Mouse (Mus musculus): ENCODE measurements around the gene Klf11. TPM values are rescaled to one million over a fixed set of nuclear protein-coding genes. Genes with fewer than 3 reads are reported as not detected.

Gene Klf11
- polyA plus RNA-seq, 1 experiment from 2014 or later = 13.6 TPM

DNA sequence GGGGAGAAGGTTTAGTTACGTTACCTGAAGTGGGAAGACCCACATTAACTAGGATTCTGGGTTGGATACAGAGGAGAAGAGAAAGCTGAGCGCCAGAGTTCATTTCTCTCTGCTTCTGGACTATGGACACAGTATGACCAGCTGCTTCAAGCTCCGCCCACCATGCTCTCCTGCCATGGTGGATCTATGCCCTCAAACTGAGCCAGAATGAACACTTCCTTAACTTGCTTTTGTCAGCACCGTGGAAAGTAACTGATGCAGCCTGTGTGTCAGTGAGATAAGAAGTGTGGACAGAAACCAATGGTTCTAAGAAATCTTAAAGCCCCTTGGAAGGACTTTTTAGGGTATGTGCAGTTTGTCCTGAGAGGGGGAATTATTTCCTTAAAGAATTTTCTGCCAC, 7.9 kb downstream of the Klf11 start:
- Histone ChIP-seq H3K9ac (no peak overlapping the region), H3K27ac (no peak overlapping the region), H3K27me3 (no peaks in the 10 kb centered on the region), H3K36me3 (peaks cover 66% of the 10 kb centered on the region), H3K4me1 (peaks cover 12% of the 10 kb centered on the region; the same call in 1 of the 2 replicates), H3K4me3 (no peak overlapping the region), H3K9me3 (no peaks in the 10 kb centered on the region), H3K4me2 (no peak overlapping the region)
- 88% methylated on average over 4 of the region's 4 CpGs for WGBS
- ATAC-seq (ENCODE audit: insufficient number of reproducible peaks, low FRiP score, low TSS enrichment, low read depth) = no peak

DNA sequence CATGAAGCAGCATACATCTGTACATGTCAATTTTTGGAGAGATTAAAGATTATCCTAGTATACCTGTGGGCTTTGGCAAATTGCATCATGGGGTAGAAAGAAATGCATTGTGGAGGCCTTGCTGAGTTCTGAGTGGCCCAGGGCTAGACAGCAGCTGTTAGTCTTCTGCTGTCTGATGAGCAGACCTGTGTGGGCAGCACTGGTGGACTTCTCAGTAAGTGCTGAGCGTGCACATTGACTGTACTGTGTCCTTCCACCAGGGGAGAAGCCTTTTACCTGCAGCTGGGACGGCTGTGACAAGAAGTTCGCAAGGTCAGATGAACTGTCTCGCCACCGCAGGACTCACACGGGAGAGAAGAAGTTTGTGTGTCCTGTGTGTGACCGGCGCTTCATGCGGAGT, 8.8 kb downstream of the Klf11 start:
- Histone ChIP-seq H3K4me1 (peaks cover 9% of the 10 kb centered on the region; the same call in 1 of the 2 replicates), H3K27ac (no peak overlapping the region), H3K36me3 (peaks cover 63% of the 10 kb centered on the region), H3K9ac (no peak overlapping the region), H3K27me3 (no peaks in the 10 kb centered on the region), H3K4me3 (no peak overlapping the region), H3K9me3 (no peaks in the 10 kb centered on the region), H3K4me2 (no peak overlapping the region)
- no peak for ATAC-seq (ENCODE audit: insufficient number of reproducible peaks, low FRiP score, low TSS enrichment, low read depth)
- WGBS = 92% methylated on average over 9 of the region's 9 CpGs

DNA sequence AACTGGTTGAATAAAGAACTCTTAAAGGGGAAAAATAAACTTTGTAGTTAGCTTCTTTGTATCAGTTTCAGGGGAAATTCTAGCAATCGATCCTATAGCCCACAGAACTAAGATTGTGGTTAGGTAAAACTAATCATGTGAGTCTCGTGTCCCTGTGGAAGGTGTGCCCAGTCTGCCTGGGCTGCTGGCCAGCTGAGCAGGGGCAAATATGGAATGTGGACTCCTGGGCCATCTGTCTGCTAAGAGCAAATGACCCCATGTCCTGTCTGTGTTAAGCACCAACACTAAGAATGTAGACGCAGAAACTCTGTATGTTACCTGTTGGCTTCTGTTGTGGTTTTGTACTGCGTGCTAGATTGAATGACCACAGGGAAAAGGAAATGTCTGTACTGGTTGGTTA, 10.0 kb downstream of the Klf11 start:
- Histone ChIP-seq H3K27ac (no peak overlapping the region), H3K9me3 (no peaks in the 10 kb centered on the region), H3K9ac (no peak overlapping the region), H3K4me2 (no peak overlapping the region), H3K4me1 (peaks cover 7% of the 10 kb centered on the region; the same call in 1 of the 2 replicates), H3K4me3 (no peak overlapping the region), H3K27me3 (no peaks in the 10 kb centered on the region), H3K36me3 (peaks cover 55% of the 10 kb centered on the region)
- WGBS = 72% methylated on average over 4 of the region's 4 CpGs
- no peak for ATAC-seq (ENCODE audit: insufficient number of reproducible peaks, low FRiP score, low TSS enrichment, low read depth)

DNA sequence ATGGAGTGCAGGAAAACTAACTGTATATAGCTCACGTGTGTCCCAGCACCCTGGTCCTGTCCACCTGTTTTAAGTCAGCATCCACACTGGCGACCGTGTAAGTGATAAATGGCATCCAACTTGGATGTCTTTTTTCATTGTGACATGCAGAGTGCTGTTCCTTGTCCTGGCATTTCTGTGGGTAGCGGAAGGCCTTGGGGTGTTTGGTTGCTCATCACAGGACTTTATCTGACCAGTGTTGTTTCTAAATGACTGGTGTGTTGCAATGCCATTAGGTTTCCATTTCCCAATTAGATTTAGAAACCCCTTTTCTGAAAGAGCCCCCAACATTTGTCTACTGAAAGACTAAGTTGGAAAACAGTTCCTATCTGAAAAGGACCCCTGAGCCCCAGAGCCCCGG, 11.1 kb downstream of the Klf11 start:
- Histone ChIP-seq H3K4me3 (no peak overlapping the region), H3K9ac (no peak overlapping the region), H3K4me1 (no peaks in the 10 kb centered on the region), H3K4me2 (no peak overlapping the region), H3K27me3 (no peaks in the 10 kb centered on the region), H3K27ac (no peak overlapping the region), H3K36me3 (peaks cover 50% of the 10 kb centered on the region), H3K9me3 (no peaks in the 10 kb centered on the region)
- WGBS = 82% methylated on average over 5 of the region's 5 CpGs
- ATAC-seq (ENCODE audit: insufficient number of reproducible peaks, low FRiP score, low TSS enrichment, low read depth) = no peak

DNA sequence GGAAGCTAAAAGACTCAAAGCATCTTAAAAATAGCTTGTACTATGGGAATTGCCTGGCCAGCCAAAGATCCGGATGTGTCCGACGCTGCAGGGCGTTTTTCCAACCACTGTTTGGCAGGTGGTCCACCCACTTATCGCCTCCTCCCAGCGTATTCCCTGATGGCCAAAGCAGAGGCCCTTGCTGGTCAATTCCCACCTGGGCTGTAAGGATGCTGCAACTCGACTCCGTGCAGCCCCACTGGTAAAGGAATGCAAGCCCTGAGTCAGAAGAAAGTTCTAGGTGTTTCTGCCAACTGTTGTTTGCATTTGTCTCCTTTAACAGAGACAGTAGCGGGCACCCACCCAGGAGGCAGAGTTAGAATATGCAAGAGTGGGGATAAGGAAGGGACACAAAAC, 29.0 kb downstream of the Klf11 start:
- 6% methylated on average over 9 of the region's 9 CpGs for WGBS
- peaks cover 35% of the 10 kb centered on the region for H3K4me1 ChIP-seq
- H3K4me2 ChIP-seq = peak overlapping the region; percentile 92
- no peaks in the 10 kb centered on the region for H3K36me3 ChIP-seq
- no peak for ATAC-seq (ENCODE audit: insufficient number of reproducible peaks, low FRiP score, low TSS enrichment, low read depth)
- H3K9ac ChIP-seq = peak overlapping the region; percentile 71
- peak overlapping the region; percentile 65 for H3K4me3 ChIP-seq
- peak overlapping the region; percentile 82 for H3K27ac ChIP-seq
- H3K9me3 ChIP-seq = no peaks in the 10 kb centered on the region
- H3K27me3 ChIP-seq = peaks cover 10% of the 10 kb centered on the region; the same call in 1 of the 2 replicates

DNA sequence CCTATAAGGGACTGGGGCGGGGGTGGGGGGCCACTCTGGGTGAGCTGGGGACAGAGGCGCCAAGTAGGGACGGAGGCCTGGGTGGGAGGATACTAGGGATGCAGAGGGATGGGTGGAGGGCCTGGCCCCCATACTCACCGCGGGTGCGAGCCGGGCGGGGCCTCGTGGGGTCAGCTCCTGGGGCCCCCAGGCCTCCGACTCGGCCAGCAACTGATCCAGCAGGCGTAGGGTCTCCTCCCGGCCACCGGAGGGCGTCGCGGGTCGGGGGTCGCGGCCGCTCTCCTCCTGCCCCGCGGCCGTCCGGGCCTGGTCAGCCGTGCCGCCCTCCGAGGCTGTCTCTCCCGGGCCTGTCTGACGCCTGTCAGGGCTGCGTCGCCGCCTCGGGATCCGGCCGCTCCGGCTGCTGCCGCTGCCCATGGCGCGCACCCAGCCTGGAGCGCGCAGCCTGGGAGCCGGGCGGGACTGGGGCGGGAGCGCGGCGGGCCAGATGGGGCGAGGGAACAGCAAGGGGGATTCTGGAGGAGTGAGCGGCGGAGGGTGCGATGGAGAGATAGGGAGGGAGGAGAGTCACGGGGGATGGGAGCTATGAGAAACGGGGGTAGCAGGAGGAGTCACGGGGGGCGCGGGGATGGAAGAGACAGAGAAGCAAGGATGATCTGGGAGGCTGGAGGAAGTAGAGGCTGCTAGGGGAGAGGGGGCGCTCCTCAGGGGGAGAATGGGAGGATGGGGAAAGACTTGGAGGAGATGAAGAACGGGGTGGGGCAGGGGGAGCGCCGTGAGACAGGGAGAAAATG, 29.6 kb downstream of the Klf11 start:
- Histone ChIP-seq H3K4me1 (peaks cover 35% of the 10 kb centered on the region), H3K27me3 (peaks cover 10% of the 10 kb centered on the region; the same call in 1 of the 2 replicates), H3K27ac (peak overlapping the region; percentile 82), H3K4me2 (peak overlapping the region; percentile 92), H3K4me3 (peak overlapping the region; percentile 65), H3K9me3 (no peaks in the 10 kb centered on the region), H3K36me3 (no peaks in the 10 kb centered on the region), H3K9ac (peak overlapping the region; percentile 71)
- 0 out of 2 replicates have a peak, but pooled peaks have one; percentile 52 for ATAC-seq (ENCODE audit: insufficient number of reproducible peaks, low FRiP score, low TSS enrichment, low read depth)
- WGBS = 1% methylated on average over 57 of the region's 61 CpGs

DNA sequence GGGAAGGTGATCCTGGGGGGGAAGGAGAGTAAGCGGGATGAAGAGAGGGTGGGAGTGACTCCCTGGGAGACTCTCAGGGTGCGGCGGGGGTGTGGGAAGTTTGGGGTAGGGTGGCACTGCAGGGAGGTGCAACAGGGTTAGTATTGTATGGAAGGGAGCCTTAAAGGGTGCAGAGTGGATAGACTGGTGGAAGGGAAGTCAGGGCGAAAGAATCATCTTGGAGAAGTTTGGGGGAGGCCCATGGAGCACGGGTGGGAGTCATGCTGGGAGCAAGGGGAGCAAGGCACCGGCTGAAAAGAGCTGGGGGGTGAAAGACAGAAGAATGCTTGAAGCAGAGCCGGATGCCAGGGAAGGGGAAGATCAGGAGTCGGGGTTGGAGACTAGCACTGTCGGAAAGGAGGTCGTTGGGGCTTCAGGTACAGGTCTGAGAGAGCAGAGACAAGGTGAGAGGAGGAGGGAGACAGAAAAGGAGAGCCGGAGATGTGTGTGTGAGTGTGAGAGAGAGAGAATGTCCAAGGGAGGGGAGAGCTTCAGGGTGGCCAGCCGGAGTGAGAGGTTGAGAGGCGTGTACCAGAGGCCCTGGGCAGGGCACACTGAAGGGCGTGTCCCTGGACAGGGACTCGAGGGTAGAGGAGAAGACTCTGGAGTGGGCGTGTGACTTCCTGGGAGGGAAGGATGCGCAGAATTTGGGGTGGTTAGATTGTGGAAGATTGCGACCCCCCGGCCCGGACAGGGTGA, 30.4 kb downstream of the Klf11 start, which contains the start of gene Cys1:
Gene Cys1, minus strand, starts transcription at position 528 of the 738 bp plus-strand sequence.
- Histone ChIP-seq H3K9ac (peak within 1 kb of the TSS; percentile 71), H3K27ac (peak within 1 kb of the TSS; percentile 87), H3K4me1 (peaks cover 35% of the 10 kb centered on the region), H3K4me3 (peak within 1 kb of the TSS; percentile 65), H3K27me3 (peaks cover 10% of the 10 kb centered on the region; the same call in 1 of the 2 replicates), H3K4me2 (peak within 1 kb of the TSS; percentile 92), H3K36me3 (no peaks in the 10 kb centered on the region), H3K9me3 (no peaks in the 10 kb centered on the region)
- ATAC-seq (ENCODE audit: insufficient number of reproducible peaks, low FRiP score, low TSS enrichment, low read depth) = no peak
- 4% methylated on average over 20 of the region's 20 CpGs for WGBS

DNA sequence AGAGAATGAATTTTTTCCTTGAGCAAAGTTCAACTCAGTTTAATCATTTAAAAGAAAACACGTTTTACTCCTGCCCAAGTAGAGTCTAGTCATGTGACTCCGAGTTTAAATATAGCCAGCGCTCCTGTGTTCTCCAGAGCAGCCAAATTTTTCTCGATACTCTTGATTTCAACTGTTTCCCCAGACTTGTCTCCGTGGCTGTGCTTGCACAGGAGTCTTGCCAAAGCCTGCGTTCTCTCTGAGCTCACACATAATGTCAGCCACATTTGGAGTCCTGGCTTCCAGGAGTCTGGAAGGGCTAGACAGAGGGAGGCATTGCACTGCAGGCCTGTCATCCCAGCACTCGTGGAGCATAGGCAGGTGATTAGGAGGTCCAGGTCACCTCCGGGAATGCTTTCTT, 31.5 kb downstream of the Klf11 start:
- peak; percentile 73 for ATAC-seq (ENCODE audit: insufficient number of reproducible peaks, low FRiP score, low TSS enrichment, low read depth)
- no peak overlapping the region for H3K4me3 ChIP-seq
- 26% methylated on average over 8 of the region's 8 CpGs for WGBS
- H3K27me3 ChIP-seq = peaks cover 10% of the 10 kb centered on the region; the same call in 1 of the 2 replicates
- no peaks in the 10 kb centered on the region for H3K9me3 ChIP-seq
- peak overlapping the region; percentile 87 for H3K27ac ChIP-seq
- no peaks in the 10 kb centered on the region for H3K36me3 ChIP-seq
- no peak overlapping the region for H3K9ac ChIP-seq
- H3K4me1 ChIP-seq = peaks cover 35% of the 10 kb centered on the region
- 0 out of 2 replicates have a peak overlapping the region, but pooled peaks have one; percentile 0 for H3K4me2 ChIP-seq

DNA sequence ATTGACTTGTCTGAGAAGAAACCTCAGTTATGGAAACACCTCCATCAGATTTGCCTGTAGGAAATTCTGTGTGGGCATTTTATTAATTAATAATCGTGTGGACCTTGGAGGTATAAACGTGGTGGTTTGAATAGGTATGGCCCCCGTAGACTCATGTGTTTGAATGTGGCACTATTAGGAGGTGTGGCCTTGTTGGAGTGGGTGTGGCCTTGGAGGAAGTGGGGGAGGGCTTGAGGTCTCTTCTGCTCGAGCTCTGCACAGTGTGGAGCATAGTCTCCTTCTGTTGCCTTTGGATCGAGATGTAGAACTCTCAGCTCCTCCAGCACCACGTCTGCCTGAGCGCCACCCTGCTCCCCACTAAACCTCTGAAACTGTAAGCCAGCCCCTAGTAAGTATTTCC, 32.4 kb downstream of the Klf11 start:
- Histone ChIP-seq H3K4me1 (peaks cover 35% of the 10 kb centered on the region), H3K36me3 (no peaks in the 10 kb centered on the region), H3K4me2 (no peak overlapping the region), H3K9me3 (no peaks in the 10 kb centered on the region), H3K4me3 (no peak overlapping the region), H3K27ac (peak overlapping the region; percentile 87), H3K27me3 (peaks cover 10% of the 10 kb centered on the region; the same call in 1 of the 2 replicates), H3K9ac (no peak overlapping the region)
- WGBS = 61% methylated on average over 7 of the region's 7 CpGs
- no peak for ATAC-seq (ENCODE audit: insufficient number of reproducible peaks, low FRiP score, low TSS enrichment, low read depth)

DNA sequence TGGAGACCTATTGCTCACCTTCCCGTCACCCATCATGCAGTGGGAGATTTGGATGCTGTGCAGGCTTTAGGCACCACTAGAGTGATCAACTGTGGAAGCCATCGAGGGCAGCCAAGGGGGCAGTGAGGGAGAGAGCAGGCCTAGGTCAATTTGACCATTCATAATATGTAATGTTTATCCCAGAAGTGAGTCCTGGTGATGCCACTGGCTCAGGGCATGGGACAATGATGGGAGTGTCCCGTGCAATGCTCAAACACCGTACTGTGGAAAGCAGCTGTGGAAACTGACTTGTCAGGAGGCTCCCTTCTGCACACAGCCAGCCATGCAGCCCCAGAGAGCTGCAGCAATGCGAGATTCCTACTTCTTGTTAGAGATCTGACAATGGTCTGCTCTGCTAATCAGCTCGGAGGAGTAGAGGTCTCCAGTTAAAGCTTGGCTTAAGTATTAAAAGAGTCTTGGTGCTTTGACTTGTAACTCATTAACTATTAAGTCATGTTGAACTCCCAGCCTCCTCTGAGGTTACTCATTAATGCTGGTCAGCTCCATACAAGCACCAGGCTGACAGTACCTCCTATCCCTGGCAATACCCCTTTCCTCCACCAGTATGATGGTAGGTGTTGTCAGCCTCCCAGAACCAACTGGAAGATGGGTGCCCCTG, 35.1 kb downstream of the Klf11 start:
- no peaks in the 10 kb centered on the region for H3K36me3 ChIP-seq
- no peak for ATAC-seq (ENCODE audit: insufficient number of reproducible peaks, low FRiP score, low TSS enrichment, low read depth)
- 71% methylated on average over 6 of the region's 6 CpGs for WGBS

DNA sequence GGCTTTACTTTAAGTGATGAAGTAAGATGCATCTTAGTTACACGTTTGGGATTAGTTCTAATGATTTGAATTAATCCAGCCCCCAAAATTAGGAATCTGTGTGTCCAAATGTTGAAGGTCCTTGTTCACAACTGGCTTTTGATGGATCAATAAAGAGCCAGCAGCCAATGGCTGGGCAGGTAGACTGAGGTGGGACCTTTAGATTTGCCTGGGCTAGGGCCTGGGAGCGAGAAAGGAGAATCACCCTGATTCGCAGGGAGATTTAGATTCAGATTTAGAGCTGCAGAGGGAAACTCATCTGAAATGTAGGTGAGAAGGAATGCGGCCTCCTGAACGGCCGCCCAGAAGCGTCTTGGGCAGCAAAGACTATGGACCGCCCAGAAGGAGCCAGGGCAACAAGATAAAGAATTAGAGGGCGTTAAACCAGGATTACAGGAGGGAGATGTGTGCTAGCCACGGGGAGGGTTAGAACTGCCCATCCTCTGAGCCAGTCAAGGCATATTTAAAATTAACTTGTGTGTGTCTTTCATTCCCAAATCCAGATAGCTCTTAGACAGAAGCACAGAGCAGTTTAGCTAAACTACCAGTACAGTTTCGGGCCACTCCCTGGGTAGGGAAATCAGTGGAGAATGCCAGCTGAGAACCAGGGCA, 35.7 kb downstream of the Klf11 start:
- no peak overlapping the region for H3K4me3 ChIP-seq
- no peak for ATAC-seq (ENCODE audit: insufficient number of reproducible peaks, low FRiP score, low TSS enrichment, low read depth)
- H3K27ac ChIP-seq = no peak overlapping the region

More for the DNA sequence above, 35.1 kb downstream of the Klf11 start:
- no peak overlapping the region for H3K27ac ChIP-seq
- H3K4me3 ChIP-seq = no peak overlapping the region
- no peaks in the 10 kb centered on the region for H3K9me3 ChIP-seq
- H3K4me2 ChIP-seq = no peak overlapping the region
- peaks cover 19% of the 10 kb centered on the region for H3K4me1 ChIP-seq
- peaks cover 4% of the 10 kb centered on the region; the same call in 1 of the 2 replicates for H3K27me3 ChIP-seq
- H3K9ac ChIP-seq = no peak overlapping the region

More for the DNA sequence above, 35.7 kb downstream of the Klf11 start:
- Histone ChIP-seq H3K4me2 (no peak overlapping the region), H3K36me3 (no peaks in the 10 kb centered on the region), H3K27me3 (no peaks in the 10 kb centered on the region; the same call in 1 of the 2 replicates), H3K9me3 (no peaks in the 10 kb centered on the region), H3K9ac (no peak overlapping the region), H3K4me1 (peaks cover 12% of the 10 kb centered on the region)
- 71% methylated on average over 11 of the region's 11 CpGs for WGBS

Measured in limb, embryonic 15.5 days (tissue).